Mouse (Mus musculus) skeletal muscle tissue, adult 2 months (tissue): ENCODE measurements around the gene Zbtb20.

Experiments
- DNase-seq: peaks from one replicate; pipeline ENCODE4 v3.0.0-alpha.2; 2012; ENCODE audit warnings: low read depth, low spot score

Gene Zbtb20

GRCm38 (mm10) chr16:43191060-43191850 is 315.6 kb downstream of the Zbtb20 start:
- no peak for DNase-seq

GRCm38 (mm10) chr16:43193631-43194239 is 318.1 kb downstream of the Zbtb20 start:
- DNase-seq: no peak

GRCm38 (mm10) chr16:43217336-43218006 is 341.8 kb downstream of the Zbtb20 start:
- DNase-seq: no peak

GRCm38 (mm10) chr16:43219367-43219766 is 343.7 kb downstream of the Zbtb20 start:
- no peak for DNase-seq

GRCm38 (mm10) chr16:43221313-43221712 is 345.6 kb downstream of the Zbtb20 start:
- peak; percentile 33 for DNase-seq

- no peak for DNase-seq
Observed at GRCm38 (mm10) chr16:43230253-43230652, 354.6 kb downstream of the Zbtb20 start.

- no peak for DNase-seq
Observed at GRCm38 (mm10) chr16:43234249-43234648, 358.6 kb downstream of the Zbtb20 start.

- no peak for DNase-seq
Observed at GRCm38 (mm10) chr16:43235317-43235716, 359.6 kb downstream of the Zbtb20 start.

GRCm38 (mm10) chr16:43235721-43236159 is 360.1 kb downstream of the Zbtb20 start:
- DNase-seq: no peak

GRCm38 (mm10) chr16:43237551-43237950 is 361.9 kb downstream of the Zbtb20 start:
- no peak for DNase-seq

- peak; percentile 26 for DNase-seq
Observed at GRCm38 (mm10) chr16:43247026-43247425, 371.3 kb downstream of the Zbtb20 start.

- no peak for DNase-seq
Observed at GRCm38 (mm10) chr16:43253077-43253476, 377.4 kb downstream of the Zbtb20 start.

GRCm38 (mm10) chr16:43253746-43254145 is 378.1 kb downstream of the Zbtb20 start:
- DNase-seq: no peak

GRCm38 (mm10) chr16:43256191-43256899 is 380.7 kb downstream of the Zbtb20 start:
- DNase-seq: peak; percentile 51

- no peak for DNase-seq
Observed at GRCm38 (mm10) chr16:43256900-43257281, 381.2 kb downstream of the Zbtb20 start.

GRCm38 (mm10) chr16:43259466-43259865 is 383.8 kb downstream of the Zbtb20 start:
- no peak for DNase-seq

GRCm38 (mm10) chr16:43260862-43261261 is 385.2 kb downstream of the Zbtb20 start:
- no peak for DNase-seq

GRCm38 (mm10) chr16:43274057-43274595 is 398.4 kb downstream of the Zbtb20 start:
- no peak for DNase-seq

GRCm38 (mm10) chr16:43276764-43277163 is 401.1 kb downstream of the Zbtb20 start:
- no peak for DNase-seq

- peak; percentile 6 for DNase-seq
Observed at GRCm38 (mm10) chr16:43286319-43286718, 410.6 kb downstream of the Zbtb20 start.

GRCm38 (mm10) chr16:43286783-43287383 is 411.2 kb downstream of the Zbtb20 start:
- no peak for DNase-seq
